10 mouse cellular contexts compared by ENCODE assay signal in genomic region chr2:103706226-103706625, GRCm38 (mm10). TPM values are rescaled to one million over a fixed set of nuclear protein-coding genes. Genes with fewer than 3 reads are reported as not detected.
A peak's percentile ranks its signal among the peaks of the same experiment; 100 is the strongest.
DNase-seq lines count a peak whose midpoint lies in the region; ATAC-seq and TF ChIP-seq lines count a peak whose summit lies in the region.
"Had no signal": no experiment of that assay in that cellular context is flagged by ENCODE, and none has a peak within 500 bp of the region (broad histone marks: within the 10 kb centered on the region; RNA-seq: fewer than 3 reads in every experiment).

No protein-coding gene starts in this region.

- no peak overlapping the region for H3K9ac ChIP-seq in kidney, embryonic 15.5 days
- no peak overlapping the region for H3K9ac ChIP-seq in limb, embryonic 11.5 days (ENCODE audit: low read length)
- H3K9ac ChIP-seq in neural tube, embryonic 12.5 days, result no peak overlapping the region

- DNase-seq in lung, adult 18-20 months, result peak; percentile 39 to 60
- DNase-seq in lung, adult 2 months, result no peak
- DNase-seq in heart, embryonic 10.5 days (ENCODE audit: low spot score), result peak; percentile 89
- peak; percentile 59 for DNase-seq in limb, embryonic 11.5 days (ENCODE audit: low spot score)
- DNase-seq in urinary bladder, postnatal 4 days (ENCODE audit: low spot score in 2 of 2), result peak; percentile 65 to 69

- no peaks in the 10 kb centered on the region for H3K27me3 ChIP-seq in heart, embryonic 10.5 days (ENCODE audit: insufficient read depth, poor library complexity, severe bottlenecking)
- no peaks in the 10 kb centered on the region for H3K27me3 ChIP-seq in kidney, embryonic 15.5 days
- H3K27me3 ChIP-seq in limb, embryonic 11.5 days (ENCODE audit: control insufficient read depth, insufficient read depth, low read length), result no peaks in the 10 kb centered on the region
- no peaks in the 10 kb centered on the region for H3K27me3 ChIP-seq in neural tube, embryonic 12.5 days (replicated peaks)
- H3K27me3 ChIP-seq: CH12.LX had no signal

- H3K4me2 ChIP-seq in kidney, embryonic 15.5 days, result no peak overlapping the region
- no peak overlapping the region for H3K4me2 ChIP-seq in limb, embryonic 11.5 days (ENCODE audit: low read depth, severe bottlenecking)
- H3K4me2 ChIP-seq in neural tube, embryonic 12.5 days (replicated peaks), result no peak overlapping the region; the same call in 1 of the 2 replicates

- H3K36me3 ChIP-seq in heart, embryonic 10.5 days, result peaks cover 93% of the 10 kb centered on the region
- peaks cover 22% of the 10 kb centered on the region for H3K36me3 ChIP-seq in kidney, embryonic 15.5 days
- H3K36me3 ChIP-seq in limb, embryonic 11.5 days (ENCODE audit: control insufficient read depth, insufficient read depth, low read length), result peaks cover 5% of the 10 kb centered on the region; the same call in 1 of the 2 replicates
- peaks cover 45% of the 10 kb centered on the region for H3K36me3 ChIP-seq in neural tube, embryonic 12.5 days

- no peaks in the 10 kb centered on the region for H3K9me3 ChIP-seq in heart, embryonic 10.5 days
- H3K9me3 ChIP-seq in kidney, embryonic 15.5 days (replicated peaks), result no peaks in the 10 kb centered on the region
- H3K9me3 ChIP-seq in limb, embryonic 11.5 days (ENCODE audit: control insufficient read depth, low read length), result no peaks in the 10 kb centered on the region
- H3K9me3 ChIP-seq in neural tube, embryonic 12.5 days, result no peaks in the 10 kb centered on the region

- TF ChIP-seq POLR2A in lung, adult 2 months (IDR thresholded peaks at IDR 0.05; ENCODE audit: borderline replicate concordance, extremely low read depth, low read depth, low read length), result no peak

- ATAC-seq in erythroblast, adult 5-6 weeks (replicated peaks; ENCODE audit: low FRiP score, poor library complexity, severe bottlenecking), result peak; percentile 76
- peak; percentile 74 for ATAC-seq in kidney, embryonic 15.5 days (replicated peaks; ENCODE audit: low FRiP score)
- peak; percentile 63 for ATAC-seq in limb, embryonic 11.5 days (ENCODE audit: insufficient number of reproducible peaks, low FRiP score, low TSS enrichment, low read depth)
- peak; percentile 81 for ATAC-seq in neural tube, embryonic 12.5 days (ENCODE audit: low FRiP score, low read depth)

- no peaks in the 10 kb centered on the region for H3K4me1 ChIP-seq in lung, adult 2 months (ENCODE audit: control insufficient read depth, insufficient read depth, low read length)
- peaks cover 17% of the 10 kb centered on the region for H3K4me1 ChIP-seq in heart, embryonic 10.5 days
- peaks cover 15% of the 10 kb centered on the region for H3K4me1 ChIP-seq in kidney, embryonic 15.5 days
- peaks cover 11% of the 10 kb centered on the region for H3K4me1 ChIP-seq in limb, embryonic 11.5 days (ENCODE audit: control insufficient read depth, insufficient read depth, low read length)
- peaks cover 8% of the 10 kb centered on the region for H3K4me1 ChIP-seq in neural tube, embryonic 12.5 days

- no peak for TF ChIP-seq CTCF in lung, adult 2 months (IDR thresholded peaks at IDR 0.05; ENCODE audit: insufficient read depth, low read length)

- 45% methylated on average over 11 of the region's 11 CpGs for WGBS in lung, adult 2 months
- WGBS in heart, embryonic 10.5 days, result 41% methylated on average over 11 of the region's 11 CpGs
- WGBS in kidney, embryonic 15.5 days, result 27% methylated on average over 11 of the region's 11 CpGs
- 39% methylated on average over 11 of the region's 11 CpGs for WGBS in limb, embryonic 11.5 days
- WGBS in neural tube, embryonic 12.5 days, result 39% methylated on average over 11 of the region's 11 CpGs

- no peak overlapping the region for H3K4me3 ChIP-seq in lung, adult 2 months (replicated peaks; ENCODE audit: extremely low read depth, low read depth, low read length)
- H3K4me3 ChIP-seq in heart, embryonic 10.5 days, result no peak overlapping the region
- no peak overlapping the region for H3K4me3 ChIP-seq in kidney, embryonic 15.5 days (replicated peaks)
- H3K4me3 ChIP-seq in limb, embryonic 11.5 days (ENCODE audit: low read depth, low read length), result no peak overlapping the region
- no peak overlapping the region for H3K4me3 ChIP-seq in neural tube, embryonic 12.5 days

- 0 out of 2 replicates have a peak overlapping the region, but pooled peaks have one; percentile 25 for H3K27ac ChIP-seq in heart, embryonic 10.5 days
- no peak overlapping the region for H3K27ac ChIP-seq in kidney, embryonic 15.5 days
- H3K27ac ChIP-seq in limb, embryonic 11.5 days (replicated peaks; ENCODE audit: low read depth, low read length), result peak overlapping the region; percentile 33
- no peak overlapping the region for H3K27ac ChIP-seq in neural tube, embryonic 12.5 days
- H3K27ac ChIP-seq: macrophage had no signal

RNA-seq across cellular contexts. Expression of gene Nat10, which starts 54.8 kb away (rescaled TPM):
- polyA plus RNA-seq in lung, adult 2 months (2012; rRNA removed), result 24.3 and 30.7 TPM in 2 replicates
- total RNA-seq in erythroblast, adult 5-6 weeks (2015; ENCODE audit: low replicate concordance), result 9.6 and 10.2 TPM in 2 replicates
- 19.2 and 21.7 TPM in 2 replicates for total RNA-seq in erythroblast, adult 5-6 weeks (2017; ENCODE audit: low replicate concordance)
- 26.6 and 32.2 TPM in 2 replicates for polyA plus RNA-seq in heart, embryonic 10.5 days (2016; fragmentation: Nextera tagmentation; extraction: Ambion mirVana)
- 25.3 and 27.4 TPM in 2 replicates for polyA plus RNA-seq in kidney, embryonic 15.5 days (2015; fragmentation: Nextera tagmentation; extraction: Ambion mirVana)
- polyA plus RNA-seq in limb, embryonic 11.5 days (2014; fragmentation: Nextera tagmentation; extraction: Ambion mirVana), result 29.4 and 31.1 TPM in 2 replicates
- polyA plus RNA-seq in neural tube, embryonic 12.5 days (2016; fragmentation: Nextera tagmentation; extraction: Ambion mirVana), result 21.7 and 23.9 TPM in 2 replicates

Comparison
In these comparisons a context has a peak if more than half of its experiments do, and no peak if none do; other contexts are left out.
1. H3K27ac ChIP-seq: peak in heart, embryonic 10.5 days (single experiment) and limb, embryonic 11.5 days (single experiment); none in kidney, embryonic 15.5 days (single experiment) and neural tube, embryonic 12.5 days (single experiment).
2. Peak in every context shown above with its lines, with median percentiles within 50 percentile points of each other: ATAC-seq.